Mouse (Mus musculus): ENCODE results near the gene Rnpepl1. TPM values are rescaled to one million over a fixed set of nuclear protein-coding genes. Genes with fewer than 3 reads are reported as not detected.
A peak's percentile ranks its signal among the peaks of the same experiment; 100 is the strongest.

Rnpepl1 gene
- total RNA-seq, 2 experiments from 2014 or later = 36.1 to 40.2 TPM

DNA sequence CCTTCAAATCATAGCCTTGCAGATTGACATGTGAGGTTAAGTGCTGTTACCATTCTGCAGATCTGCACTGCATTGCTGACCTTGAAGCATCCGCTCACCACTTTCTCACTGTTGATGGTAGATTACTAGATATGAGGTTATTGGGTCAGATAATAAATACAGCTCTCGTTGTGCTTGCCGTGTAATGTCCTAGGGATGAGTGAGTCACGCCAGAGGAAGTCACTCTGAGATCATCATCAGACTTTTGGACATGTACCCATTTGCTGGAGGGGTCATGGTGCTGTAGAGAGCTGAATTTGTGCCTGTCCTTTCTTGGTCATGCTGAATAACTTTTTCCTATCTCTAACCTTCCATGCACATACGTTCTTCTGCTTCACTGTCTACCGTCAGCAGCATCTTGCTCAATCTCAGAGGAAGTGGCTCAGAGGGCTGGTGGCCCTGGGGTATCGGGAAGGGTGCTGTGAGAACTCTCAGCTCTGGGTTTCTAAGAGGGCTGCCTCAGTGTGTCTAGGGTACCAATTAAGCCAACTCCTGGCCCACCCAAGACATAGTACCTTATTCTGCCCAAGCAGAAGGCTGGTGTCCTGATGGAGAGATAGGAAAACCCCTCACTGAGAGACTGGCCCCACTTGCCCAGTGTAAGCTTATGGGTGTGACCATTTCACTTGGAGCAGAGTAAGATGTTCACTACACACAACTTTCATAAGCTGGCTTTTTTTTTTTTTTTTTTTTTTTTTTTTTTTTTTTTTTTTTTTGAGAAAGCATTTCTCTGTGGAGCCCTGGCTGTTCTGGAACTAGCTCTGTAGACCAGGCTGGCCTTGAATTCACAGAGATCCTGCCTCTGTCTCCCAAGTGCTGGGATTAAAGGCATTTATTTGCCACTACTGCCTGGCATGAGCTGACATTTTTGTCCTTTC is 61.6 kb downstream of the Rnpepl1 start:
- Histone ChIP-seq H3K4me3 (no peak overlapping the region), H3K27ac (no peak overlapping the region)
- no peak for TF ChIP-seq CTCF (conservative IDR thresholded peaks at IDR 0.05)
- peak in 1 of 2 experiments; percentile 3 for DNase-seq (ENCODE audit: low spot score in 2 of 2)

DNA sequence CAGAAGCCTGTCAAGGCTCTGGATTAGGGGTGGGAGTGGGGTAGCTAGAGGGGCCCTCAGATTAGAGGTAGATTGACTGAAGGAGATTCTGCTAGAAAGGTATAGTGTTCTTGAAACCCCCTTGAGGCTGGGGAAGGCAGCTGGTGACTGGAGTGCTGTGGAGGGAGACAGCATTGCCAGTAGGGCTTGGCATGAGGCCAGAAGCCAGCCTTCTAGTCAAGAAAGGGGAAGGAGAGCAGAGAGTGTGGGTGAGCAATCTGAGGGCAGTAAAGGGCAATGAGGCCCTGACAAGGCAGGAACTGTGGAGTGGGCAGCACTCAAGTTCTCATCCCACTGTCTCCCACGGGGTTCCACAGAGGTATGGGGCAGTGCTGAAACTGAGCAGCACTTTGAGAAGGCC is 62.3 kb downstream of the Rnpepl1 start:
- peak in 1 of 2 experiments; percentile 12 for DNase-seq (ENCODE audit: low spot score in 2 of 2)

More for the DNA sequence above, 62.3 kb downstream of the Rnpepl1 start:
- TF ChIP-seq CTCF (conservative IDR thresholded peaks at IDR 0.05) = no peak; the same call in 1 of the 2 replicates
- H3K27ac ChIP-seq = no peak overlapping the region
- no peak overlapping the region for H3K4me3 ChIP-seq

Other genes starting within 250 kb of the Rnpepl1 start
- 100 to 1,000 TPM; 146 to 154 TPM for gene Gpc1, start 79.1 kb upstream of the Rnpepl1 start, total RNA-seq (2021)
- gene Ankmy1, start 7.9 kb upstream of the Rnpepl1 start, total RNA-seq (2021) = under 1 TPM; 0.17 to 0.26 TPM
- gene Dusp28, start 3.8 kb upstream of the Rnpepl1 start, total RNA-seq (2021) = 10 to 100 TPM; 14.6 to 15.7 TPM
- gene Capn10, start 23.6 kb downstream of the Rnpepl1 start, total RNA-seq (2021) = 10 to 100 TPM; 46.4 to 47.1 TPM
- gene Gpr35, start 40.1 kb downstream of the Rnpepl1 start, total RNA-seq (2021) = under 1 TPM; 0.12 to 0.33 TPM
- not detected for gene Aqp12, start 95.6 kb downstream of the Rnpepl1 start, total RNA-seq (2021)
- 100 to 1,000 TPM; 609 to 644 TPM for gene Kif1a, start 191.2 kb downstream of the Rnpepl1 start, total RNA-seq (2021)
- gene Agxt, start 224.5 kb downstream of the Rnpepl1 start, total RNA-seq (2021) = not detected

All from layer of hippocampus, adult 2 months (tissue).